Mouse (Mus musculus): ENCODE data around the gene Enpp3. TPM values are rescaled to one million over a fixed set of nuclear protein-coding genes. Genes with fewer than 3 reads are reported as not detected.
"Not testable (repeated sequence)": the region's sequence is repeated elsewhere in the genome, so short reads cannot be mapped to it uniquely, and the experiment has no call there.

Gene Enpp3
- polyA plus RNA-seq, 1 experiment from 2014 or later: 2.1 TPM

DNA sequence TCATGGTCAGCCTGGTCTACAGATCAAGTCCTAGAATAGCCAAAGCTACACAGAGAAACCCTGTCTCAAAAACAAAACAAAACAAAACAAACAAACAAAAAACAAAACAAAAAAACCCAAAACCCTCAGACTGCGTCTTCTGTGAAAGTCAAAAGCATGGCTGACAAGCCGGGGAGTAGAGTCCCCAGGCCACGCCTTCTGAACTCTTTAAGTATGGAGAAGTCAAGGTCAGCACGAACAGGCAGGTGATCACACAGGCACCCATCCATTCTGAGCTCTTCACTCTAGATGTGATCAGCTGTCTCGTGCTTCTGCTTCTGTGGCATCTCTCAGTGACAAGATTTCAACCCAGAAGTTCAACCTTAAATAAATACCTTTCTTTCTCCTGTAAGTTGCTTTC, 35.9 kb downstream of the Enpp3 start:
- 82% methylated on average over 5 of the region's 5 CpGs for WGBS
- H3K4me3 ChIP-seq: no peak overlapping the region

DNA sequence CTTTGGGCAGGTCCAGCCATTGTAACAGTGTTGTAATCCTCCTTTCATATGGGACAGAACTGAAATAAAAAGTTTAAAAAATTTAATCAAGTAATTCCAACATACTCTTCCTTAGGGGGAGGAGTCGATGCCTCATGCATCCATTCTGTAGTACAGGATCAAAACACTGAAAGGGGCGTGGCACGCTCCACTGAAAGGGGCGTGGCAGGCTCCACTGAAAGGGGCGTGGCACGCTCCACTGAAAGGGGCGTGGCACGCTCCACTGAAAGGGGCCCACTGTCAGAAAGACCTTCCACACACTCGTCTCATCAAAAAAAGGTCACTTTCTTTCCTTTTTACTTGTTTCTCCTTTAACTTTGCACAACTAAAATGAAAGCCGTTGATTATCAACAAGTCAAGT, 36.7 kb downstream of the Enpp3 start:
- Histone ChIP-seq H3K27ac (no peak overlapping the region), H3K4me1 (peaks cover 4% of the 10 kb centered on the region; the same call in 1 of the 2 replicates), H3K9me3 (no peaks in the 10 kb centered on the region), H3K4me3 (no peak overlapping the region), H3K27me3 (ENCODE audit: insufficient read depth, poor library complexity, severe bottlenecking) (no peaks in the 10 kb centered on the region), H3K36me3 (no peaks in the 10 kb centered on the region)
- WGBS: 85% methylated on average over 10 of the region's 10 CpGs
- no peak for DNase-seq (ENCODE audit: low spot score)

More for the DNA sequence above, 35.9 kb downstream of the Enpp3 start:
- Histone ChIP-seq H3K9me3 (no peaks in the 10 kb centered on the region), H3K27ac (no peak overlapping the region), H3K27me3 (ENCODE audit: insufficient read depth, poor library complexity, severe bottlenecking) (no peaks in the 10 kb centered on the region), H3K4me1 (peaks cover 4% of the 10 kb centered on the region; the same call in 1 of the 2 replicates), H3K36me3 (no peaks in the 10 kb centered on the region)
- no peak for DNase-seq (ENCODE audit: low spot score)

DNA sequence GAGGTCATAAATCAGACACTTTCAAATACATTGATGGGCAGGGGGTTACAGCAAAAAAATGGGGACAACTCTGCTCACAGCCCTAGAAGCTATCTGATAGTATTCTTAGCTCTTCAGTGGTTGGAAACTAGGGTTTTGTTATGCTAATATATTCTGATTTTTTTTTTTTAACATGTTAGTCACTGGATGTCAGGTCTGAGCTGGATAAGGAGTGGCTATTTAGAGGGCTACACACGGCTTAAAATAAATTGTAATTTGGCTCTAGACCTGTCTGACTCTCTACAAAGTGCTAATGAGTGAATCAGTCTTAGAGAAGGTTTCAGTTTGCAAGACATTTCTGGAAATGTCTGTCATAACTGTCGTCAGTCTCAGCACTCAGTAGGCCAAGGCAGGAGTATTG, 37.5 kb downstream of the Enpp3 start:
- DNase-seq (ENCODE audit: low spot score): no peak
- H3K36me3 ChIP-seq: no peaks in the 10 kb centered on the region
- no peaks in the 10 kb centered on the region for H3K27me3 ChIP-seq (ENCODE audit: insufficient read depth, poor library complexity, severe bottlenecking)
- no peaks in the 10 kb centered on the region for H3K9me3 ChIP-seq
- no peak overlapping the region for H3K4me3 ChIP-seq
- WGBS: 65% methylated on average over 2 of the region's 2 CpGs
- peaks cover 4% of the 10 kb centered on the region; the same call in 1 of the 2 replicates for H3K4me1 ChIP-seq
- no peak overlapping the region for H3K27ac ChIP-seq

DNA sequence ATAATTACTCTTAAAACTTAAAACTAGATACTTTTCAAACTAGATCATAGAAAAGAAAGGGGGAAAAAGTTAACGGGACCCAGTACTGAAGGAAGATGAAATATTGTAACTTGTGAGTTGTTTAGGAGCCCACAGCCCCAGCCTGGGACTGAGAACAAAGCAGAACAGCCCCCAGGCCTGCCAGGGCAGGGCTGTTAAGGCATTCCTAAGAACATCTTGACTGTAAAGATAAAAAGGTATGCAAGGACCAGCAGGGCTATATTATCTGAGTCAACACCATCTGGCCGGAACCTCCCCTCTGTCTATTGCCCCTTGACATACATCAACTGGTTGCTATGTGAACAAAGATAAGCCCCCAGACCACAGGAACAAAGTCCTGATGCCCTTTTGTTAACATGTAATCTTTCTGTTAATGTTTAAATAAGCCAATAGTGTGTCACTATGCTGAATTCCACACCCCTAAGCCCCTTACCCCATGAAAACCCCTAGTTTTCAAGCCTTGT, 39.8 kb downstream of the Enpp3 start:
- not testable (repeated sequence) for H3K27me3 ChIP-seq (ENCODE audit: insufficient read depth, poor library complexity, severe bottlenecking); H3K36me3 ChIP-seq; H3K4me3 ChIP-seq; H3K4me1 ChIP-seq; H3K27ac ChIP-seq; DNase-seq (ENCODE audit: low spot score); H3K9me3 ChIP-seq
- WGBS: 67% methylated on average over 2 of the region's 2 CpGs

DNA sequence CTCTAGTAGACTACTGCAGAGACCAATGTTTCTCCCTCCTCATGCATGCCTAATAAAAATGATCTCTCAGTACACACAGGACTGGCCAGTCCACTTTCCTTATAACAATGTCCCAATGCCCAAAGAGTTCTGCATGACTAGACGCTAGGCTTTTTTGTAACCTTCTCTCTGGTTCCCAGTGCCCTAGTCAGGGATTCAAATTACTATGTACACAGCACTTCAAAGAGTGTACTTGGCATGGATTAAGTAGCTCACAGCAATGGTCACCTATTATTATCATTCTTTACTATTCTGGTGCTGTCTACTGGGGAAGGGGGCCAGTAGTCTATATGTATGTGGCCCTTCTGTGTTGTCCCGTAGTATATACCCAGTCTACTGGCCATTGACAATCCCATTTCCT, 40.8 kb downstream of the Enpp3 start:
- H3K27me3 ChIP-seq (ENCODE audit: insufficient read depth, poor library complexity, severe bottlenecking): no peaks in the 10 kb centered on the region
- H3K4me3 ChIP-seq: no peak overlapping the region
- no peak overlapping the region for H3K27ac ChIP-seq
- H3K36me3 ChIP-seq: no peaks in the 10 kb centered on the region
- no peaks in the 10 kb centered on the region for H3K9me3 ChIP-seq
- WGBS: 95% methylated on average over 2 of the region's 2 CpGs
- no peaks in the 10 kb centered on the region for H3K4me1 ChIP-seq
- no peak for DNase-seq (ENCODE audit: low spot score)

DNA sequence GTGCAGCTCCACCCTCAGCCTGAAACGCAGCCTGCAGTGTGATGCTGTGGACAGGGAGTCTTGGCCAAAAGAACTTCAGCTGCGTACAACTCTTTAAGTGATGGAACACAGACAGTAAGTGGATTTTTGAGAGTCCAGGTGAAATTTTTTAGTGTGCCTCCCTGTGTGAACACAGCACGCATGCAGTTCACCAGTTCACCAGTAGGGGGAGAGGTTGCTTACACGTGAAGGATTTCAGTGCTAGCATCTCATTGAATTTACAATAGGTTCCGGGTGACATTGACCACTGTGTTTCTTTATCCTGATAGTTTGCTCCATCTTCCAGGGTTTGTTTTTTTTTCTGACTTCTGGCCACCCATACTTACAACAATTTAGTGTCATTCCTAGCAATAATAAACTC, 45.4 kb downstream of the Enpp3 start:
- Histone ChIP-seq H3K9me3 (no peaks in the 10 kb centered on the region), H3K4me3 (no peak overlapping the region), H3K36me3 (no peaks in the 10 kb centered on the region), H3K27ac (no peak overlapping the region), H3K27me3 (ENCODE audit: insufficient read depth, poor library complexity, severe bottlenecking) (no peaks in the 10 kb centered on the region), H3K4me1 (no peaks in the 10 kb centered on the region)
- WGBS: 53% methylated on average over 5 of the region's 5 CpGs
- DNase-seq (ENCODE audit: low spot score): no peak

DNA sequence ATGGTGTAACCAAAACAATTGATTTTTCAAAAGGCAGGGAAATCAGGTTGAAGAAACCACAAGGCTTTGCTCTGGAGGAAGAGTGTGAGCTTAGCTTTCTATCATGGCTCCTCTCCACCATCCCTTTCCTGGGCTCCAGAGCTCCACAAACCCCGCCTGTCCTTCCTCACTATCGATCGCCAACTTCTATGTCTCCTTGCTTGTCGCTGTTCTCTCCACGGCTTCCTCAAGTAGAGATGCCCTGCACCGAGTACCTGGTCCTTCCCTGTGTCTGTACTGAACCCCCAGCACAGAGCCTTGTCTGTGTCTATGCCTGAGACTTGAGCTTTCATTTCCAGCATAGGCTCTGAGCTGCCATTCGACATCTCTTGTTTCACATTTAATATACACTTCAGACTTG, 49.9 kb downstream of the Enpp3 start:
- no peak overlapping the region for H3K27ac ChIP-seq

DNA sequence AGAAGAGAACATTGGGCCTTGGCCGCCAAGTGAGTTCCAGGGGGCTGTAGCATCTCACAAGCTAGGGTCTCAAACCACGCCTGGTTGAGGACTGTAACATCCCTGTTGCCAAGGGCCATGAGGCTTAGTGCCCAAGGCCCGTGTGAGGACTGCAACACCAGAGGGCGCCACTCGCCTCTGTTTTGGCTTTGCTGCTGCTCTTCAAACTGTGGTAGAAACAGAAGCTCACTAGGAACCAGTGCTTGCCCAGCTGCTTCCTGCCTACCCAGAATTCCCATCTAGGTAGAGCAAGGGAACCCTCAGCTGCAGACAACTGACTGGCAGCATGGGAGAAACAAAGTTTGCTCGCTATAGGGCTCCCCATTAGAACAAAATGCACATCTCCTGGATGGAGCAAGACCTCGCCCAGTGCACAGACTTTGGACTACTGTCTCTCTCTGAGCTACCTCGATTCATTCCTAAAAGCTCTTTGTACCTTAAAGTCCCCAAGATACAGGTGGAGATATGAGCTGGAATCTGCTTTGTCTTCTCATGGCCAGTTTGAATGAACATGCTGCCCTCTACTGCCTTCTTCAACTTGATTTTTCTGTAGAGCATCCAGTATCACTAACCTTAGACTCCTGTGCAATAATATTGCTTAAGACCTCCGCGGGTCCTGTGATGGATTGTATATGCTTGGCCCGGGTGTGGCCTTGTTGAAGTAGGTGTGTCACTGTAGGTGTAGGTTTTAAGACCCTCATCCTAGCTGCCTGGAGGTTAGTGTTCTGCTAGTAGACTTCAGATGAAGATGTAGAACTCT, 52.7 kb downstream of the Enpp3 start:
- Histone ChIP-seq H3K4me1 (peaks cover 12% of the 10 kb centered on the region), H3K27ac (no peak overlapping the region), H3K27me3 (ENCODE audit: insufficient read depth, poor library complexity, severe bottlenecking) (no peaks in the 10 kb centered on the region), H3K4me3 (no peak overlapping the region), H3K36me3 (no peaks in the 10 kb centered on the region), H3K9me3 (no peaks in the 10 kb centered on the region)
- WGBS: 69% methylated on average over 11 of the region's 11 CpGs
- DNase-seq (ENCODE audit: low spot score): no peak

More for the DNA sequence above, 49.9 kb downstream of the Enpp3 start:
- Histone ChIP-seq H3K36me3 (no peaks in the 10 kb centered on the region), H3K4me3 (no peak overlapping the region), H3K27me3 (ENCODE audit: insufficient read depth, poor library complexity, severe bottlenecking) (no peaks in the 10 kb centered on the region), H3K9me3 (no peaks in the 10 kb centered on the region), H3K4me1 (peaks cover 12% of the 10 kb centered on the region)
- WGBS: 87% methylated on average over 7 of the region's 7 CpGs
- no peak for DNase-seq (ENCODE audit: low spot score)

DNA sequence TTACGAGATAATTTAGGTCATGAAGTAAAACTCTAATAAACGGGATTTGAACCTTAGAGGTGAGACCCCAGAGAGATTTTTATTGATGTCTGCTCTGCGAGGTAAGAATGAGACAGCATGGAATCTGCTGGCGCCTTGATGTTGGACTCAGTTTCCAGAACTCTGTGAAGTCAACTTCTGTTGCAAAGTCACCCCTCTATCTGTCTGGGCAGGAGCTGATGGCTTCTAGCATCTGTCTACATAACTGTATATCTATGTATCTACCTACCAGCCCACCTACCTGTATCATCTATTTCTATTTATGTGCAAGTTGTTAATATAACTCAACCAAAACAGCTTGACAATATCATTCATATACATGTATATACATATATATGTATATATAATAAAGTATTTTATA, 57.3 kb downstream of the Enpp3 start:
- H3K27me3 ChIP-seq (ENCODE audit: insufficient read depth, poor library complexity, severe bottlenecking): no peaks in the 10 kb centered on the region
- no peaks in the 10 kb centered on the region for H3K36me3 ChIP-seq
- H3K9me3 ChIP-seq: no peaks in the 10 kb centered on the region
- peak; percentile 25 for DNase-seq (ENCODE audit: low spot score)
- H3K27ac ChIP-seq: no peak overlapping the region
- 82% methylated on average over 4 of the region's 4 CpGs for WGBS
- H3K4me1 ChIP-seq: peaks cover 12% of the 10 kb centered on the region
- H3K4me3 ChIP-seq: no peak overlapping the region

DNA sequence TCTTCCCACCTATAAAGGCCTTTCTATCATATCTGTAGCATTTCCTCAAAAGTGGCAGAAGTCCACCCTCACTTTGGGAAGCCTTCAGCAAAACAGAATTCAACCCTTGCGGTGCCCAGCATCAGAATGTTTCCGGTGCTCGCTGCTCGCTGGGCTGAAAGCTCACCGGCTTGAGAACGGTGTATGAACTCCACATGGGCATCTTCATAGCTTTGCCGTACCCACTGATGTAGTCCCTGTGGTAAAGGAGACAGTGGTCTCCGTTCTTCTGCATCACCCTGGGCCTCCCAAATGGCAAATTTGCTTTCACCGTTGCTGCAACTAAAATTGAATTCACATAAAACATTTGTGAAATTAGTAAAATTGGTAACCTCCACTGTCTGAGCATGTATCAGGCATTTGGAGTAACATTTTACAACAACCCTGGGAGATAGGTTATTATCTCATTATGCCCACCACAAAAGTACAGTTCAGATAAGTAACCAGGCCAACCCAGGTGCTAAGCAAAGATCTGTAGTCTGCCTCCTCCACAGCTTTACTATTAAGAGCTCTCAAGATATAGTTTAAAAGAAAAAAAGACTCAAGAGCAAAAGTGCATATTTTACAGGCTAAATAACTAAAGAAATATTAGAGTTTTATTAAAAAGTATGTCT, 57.9 kb downstream of the Enpp3 start:
- no peaks in the 10 kb centered on the region for H3K27me3 ChIP-seq (ENCODE audit: insufficient read depth, poor library complexity, severe bottlenecking)
- peak; percentile 30 for DNase-seq (ENCODE audit: low spot score)
- H3K9me3 ChIP-seq: no peaks in the 10 kb centered on the region
- H3K4me3 ChIP-seq: no peak overlapping the region
- H3K4me1 ChIP-seq: peaks cover 12% of the 10 kb centered on the region
- 93% methylated on average over 9 of the region's 9 CpGs for WGBS
- no peaks in the 10 kb centered on the region for H3K36me3 ChIP-seq
- H3K27ac ChIP-seq: no peak overlapping the region

DNA sequence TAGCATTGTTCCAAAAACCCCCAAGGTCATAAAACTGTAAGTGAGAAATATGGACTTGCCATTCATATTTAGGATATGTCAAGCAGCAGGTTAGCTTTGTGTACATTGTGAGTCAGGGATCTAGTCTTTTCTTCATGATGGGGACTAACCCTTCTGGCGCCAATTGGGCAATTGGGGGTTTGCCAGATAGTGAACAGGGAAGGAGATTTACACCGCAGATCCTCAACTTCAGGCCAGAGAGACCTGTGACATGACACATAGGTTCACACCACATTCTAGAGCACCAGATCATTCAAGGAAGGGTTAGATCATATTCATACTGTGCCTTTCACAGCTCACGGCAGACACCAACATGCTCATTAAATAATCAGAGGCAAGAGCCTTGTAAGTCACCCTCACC, 58.7 kb downstream of the Enpp3 start:
- H3K9me3 ChIP-seq: no peaks in the 10 kb centered on the region
- peaks cover 5% of the 10 kb centered on the region for H3K4me1 ChIP-seq
- H3K36me3 ChIP-seq: no peaks in the 10 kb centered on the region
- no peak overlapping the region for H3K27ac ChIP-seq
- H3K4me3 ChIP-seq: no peak overlapping the region
- no peaks in the 10 kb centered on the region for H3K27me3 ChIP-seq (ENCODE audit: insufficient read depth, poor library complexity, severe bottlenecking)
- 88% methylated on average over 3 of the region's 3 CpGs for WGBS
- DNase-seq (ENCODE audit: low spot score): peak; percentile 30

DNA sequence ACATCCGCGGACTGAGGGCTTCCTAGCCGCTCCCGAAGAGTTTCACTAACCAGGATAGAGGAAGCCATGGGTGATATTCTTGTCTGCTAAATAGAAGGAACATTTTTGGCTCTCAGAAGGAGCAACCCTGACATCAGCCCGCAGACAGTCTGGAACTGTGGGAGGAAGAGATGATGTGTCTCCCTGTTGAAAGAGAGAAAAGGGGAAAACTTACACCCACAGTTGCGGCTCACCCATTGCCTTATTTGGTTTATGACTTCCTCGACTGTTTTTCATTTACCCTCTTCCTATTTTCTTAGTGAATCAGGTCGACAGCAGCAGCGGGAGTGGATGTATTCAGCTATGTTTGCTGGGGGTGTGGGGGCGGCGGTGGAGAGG, 64.0 kb downstream of the Enpp3 start:
- H3K9me3 ChIP-seq: no peaks in the 10 kb centered on the region
- peak; percentile 65 for DNase-seq (ENCODE audit: low spot score)
- H3K4me3 ChIP-seq: no peak overlapping the region

DNA sequence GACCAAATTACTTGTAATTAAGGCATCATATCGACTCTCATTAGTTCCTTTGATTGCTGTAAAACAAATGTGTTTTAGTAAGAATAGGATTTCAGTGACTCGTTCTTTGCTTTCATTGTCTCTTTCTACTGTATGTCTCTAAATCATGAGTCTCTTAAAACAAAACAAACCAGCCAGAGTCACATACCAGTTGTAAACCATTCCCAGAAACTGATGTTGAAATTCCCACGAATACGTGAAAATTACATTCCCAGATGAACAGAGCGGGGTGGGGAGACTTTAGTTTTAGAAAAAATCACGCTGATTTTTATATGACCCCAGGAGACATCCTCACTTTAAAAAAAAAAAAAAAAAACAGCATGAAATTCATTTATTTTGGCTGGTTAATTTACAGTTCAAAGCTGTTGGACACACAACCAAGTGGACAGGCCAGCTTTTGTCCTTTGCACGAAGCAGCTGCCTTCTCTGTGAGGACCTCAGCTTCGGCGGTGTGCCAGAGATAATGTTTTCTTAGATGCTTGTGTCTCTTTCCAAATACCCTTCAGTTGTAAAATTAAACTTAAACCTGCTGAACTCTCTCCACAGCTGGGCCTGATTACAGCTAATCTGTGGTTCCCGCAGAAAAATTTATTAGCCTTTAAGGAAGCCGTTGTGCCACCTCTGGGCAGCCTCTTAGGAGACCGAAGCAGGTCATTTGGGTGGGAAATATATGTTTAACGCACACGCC, 64.5 kb downstream of the Enpp3 start:
- H3K27me3 ChIP-seq (ENCODE audit: insufficient read depth, poor library complexity, severe bottlenecking): no peaks in the 10 kb centered on the region
- no peak overlapping the region for H3K4me3 ChIP-seq
- H3K36me3 ChIP-seq: no peaks in the 10 kb centered on the region
- H3K27ac ChIP-seq: no peak overlapping the region
- no peaks in the 10 kb centered on the region for H3K9me3 ChIP-seq
- 83% methylated on average over 14 of the region's 14 CpGs for WGBS
- H3K4me1 ChIP-seq: no peaks in the 10 kb centered on the region
- DNase-seq (ENCODE audit: low spot score): peak; percentile 64

More for the DNA sequence above, 64.0 kb downstream of the Enpp3 start:
- Histone ChIP-seq H3K36me3 (no peaks in the 10 kb centered on the region), H3K27me3 (ENCODE audit: insufficient read depth, poor library complexity, severe bottlenecking) (no peaks in the 10 kb centered on the region), H3K27ac (no peak overlapping the region), H3K4me1 (no peaks in the 10 kb centered on the region)
- WGBS: 80% methylated on average over 11 of the region's 11 CpGs

Measured in heart, embryonic 10.5 days (tissue).